Mouse (Mus musculus): Measurements from ENCODE around the gene Gm20458. TPM values are rescaled to one million over a fixed set of nuclear protein-coding genes. Genes with fewer than 3 reads are reported as not detected.

Gm20458 gene
- polyA plus RNA-seq, 1 experiment from 2014 or later, result 3.1 TPM

Other genes with a start within 250 kb of the Gm20458 start
- gene Wfdc15b, start 239.3 kb upstream of the Gm20458 start, polyA plus RNA-seq (2016; fragmentation: Nextera tagmentation; extraction: Ambion mirVana), result not detected in 2 replicates
- gene Svs2, start 222.5 kb upstream of the Gm20458 start, polyA plus RNA-seq (2016; fragmentation: Nextera tagmentation; extraction: Ambion mirVana), result not detected in 2 replicates
- gene Svs3b, start 204.3 kb upstream of the Gm20458 start, polyA plus RNA-seq (2016; fragmentation: Nextera tagmentation; extraction: Ambion mirVana), result not detected in 2 replicates
- not detected in 2 replicates for gene Svs4, start 182.5 kb upstream of the Gm20458 start, polyA plus RNA-seq (2016; fragmentation: Nextera tagmentation; extraction: Ambion mirVana)
- not detected in 2 replicates for gene Svs3a, start 171.7 kb upstream of the Gm20458 start, polyA plus RNA-seq (2016; fragmentation: Nextera tagmentation; extraction: Ambion mirVana)
- gene Svs6, start 144.2 kb upstream of the Gm20458 start, polyA plus RNA-seq (2016; fragmentation: Nextera tagmentation; extraction: Ambion mirVana), result not detected in 2 replicates
- gene Svs5, start 128.2 kb upstream of the Gm20458 start, polyA plus RNA-seq (2016; fragmentation: Nextera tagmentation; extraction: Ambion mirVana), result not detected in 2 replicates
- gene Slpi, start 71.9 kb upstream of the Gm20458 start, polyA plus RNA-seq (2016; fragmentation: Nextera tagmentation; extraction: Ambion mirVana), result 0.46 TPM in 1 of 2 replicates, not detected in the other
- not detected in 2 replicates for gene Rbpjl, start 57.8 kb upstream of the Gm20458 start, polyA plus RNA-seq (2016; fragmentation: Nextera tagmentation; extraction: Ambion mirVana)
- gene Matn4, start 55.8 kb upstream of the Gm20458 start, polyA plus RNA-seq (2016; fragmentation: Nextera tagmentation; extraction: Ambion mirVana), result 0.23 and 0.85 TPM in 2 replicates
- gene Sdc4, start 17.1 kb upstream of the Gm20458 start, polyA plus RNA-seq (2016; fragmentation: Nextera tagmentation; extraction: Ambion mirVana), result 25.5 and 26.0 TPM in 2 replicates
- 52.5 and 53.1 TPM in 2 replicates for gene Sys1, start 4.0 kb upstream of the Gm20458 start, polyA plus RNA-seq (2016; fragmentation: Nextera tagmentation; extraction: Ambion mirVana)
- not detected in 2 replicates for gene Trp53tg5, start 12.8 kb downstream of the Gm20458 start, polyA plus RNA-seq (2016; fragmentation: Nextera tagmentation; extraction: Ambion mirVana)
- 1.8 TPM in 2 replicates for gene Dbndd2, start 25.1 kb downstream of the Gm20458 start, polyA plus RNA-seq (2016; fragmentation: Nextera tagmentation; extraction: Ambion mirVana)
- 34.8 and 38.1 TPM in 2 replicates for gene Pigt, start 36.6 kb downstream of the Gm20458 start, polyA plus RNA-seq (2016; fragmentation: Nextera tagmentation; extraction: Ambion mirVana)
- gene Wfdc2, start 101.4 kb downstream of the Gm20458 start, polyA plus RNA-seq (2016; fragmentation: Nextera tagmentation; extraction: Ambion mirVana), result 59.8 and 62.7 TPM in 2 replicates
- not detected in 2 replicates for gene Spint3, start 112.5 kb downstream of the Gm20458 start, polyA plus RNA-seq (2016; fragmentation: Nextera tagmentation; extraction: Ambion mirVana)
- not detected in 2 replicates for gene Wfdc6a, start 124.5 kb downstream of the Gm20458 start, polyA plus RNA-seq (2016; fragmentation: Nextera tagmentation; extraction: Ambion mirVana)
- gene Eppin, start 132.6 kb downstream of the Gm20458 start, polyA plus RNA-seq (2016; fragmentation: Nextera tagmentation; extraction: Ambion mirVana), result not detected in 2 replicates
- gene Wfdc6b, start 152.6 kb downstream of the Gm20458 start, polyA plus RNA-seq (2016; fragmentation: Nextera tagmentation; extraction: Ambion mirVana), result not detected in 2 replicates
- gene Wfdc8, start 152.7 kb downstream of the Gm20458 start, polyA plus RNA-seq (2016; fragmentation: Nextera tagmentation; extraction: Ambion mirVana), result not detected in 2 replicates
- not detected in 2 replicates for gene Wfdc16, start 177.8 kb downstream of the Gm20458 start, polyA plus RNA-seq (2016; fragmentation: Nextera tagmentation; extraction: Ambion mirVana)
- not detected in 2 replicates for gene Wfdc10, start 195.1 kb downstream of the Gm20458 start, polyA plus RNA-seq (2016; fragmentation: Nextera tagmentation; extraction: Ambion mirVana)
- gene Wfdc9, start 195.6 kb downstream of the Gm20458 start, polyA plus RNA-seq (2016; fragmentation: Nextera tagmentation; extraction: Ambion mirVana), result not detected in 2 replicates
- not detected in 2 replicates for gene Wfdc11, start 213.1 kb downstream of the Gm20458 start, polyA plus RNA-seq (2016; fragmentation: Nextera tagmentation; extraction: Ambion mirVana)
- gene Wfdc13, start 224.1 kb downstream of the Gm20458 start, polyA plus RNA-seq (2016; fragmentation: Nextera tagmentation; extraction: Ambion mirVana), result 0.14 TPM in 1 of 2 replicates, not detected in the other
- gene Spint4, start 237.5 kb downstream of the Gm20458 start, polyA plus RNA-seq (2016; fragmentation: Nextera tagmentation; extraction: Ambion mirVana), result not detected in 2 replicates